Mouse (Mus musculus): ENCODE results near the gene Ddn. TPM values are rescaled to one million over a fixed set of nuclear protein-coding genes. Genes with fewer than 3 reads are reported as not detected.

The Ddn gene
- total RNA-seq (2021): under 1 TPM; 0.36 to 0.57 TPM
- long read RNA-seq, experiment 1: 0 reads
- long read RNA-seq, experiment 2, partial matches to known transcripts: 0 of 1 reads
- long read RNA-seq, experiment 2, other reads (novel, unspliced or antisense): 0 of 1 reads

- no peak for DNase-seq (ENCODE audit: low spot score)
Measured at GRCm38 (mm10) chr15:98809390-98809789, at the start of gene Ddn. Gene Ddn, minus strand, starts transcription at chr15:98809490.

GRCm38 (mm10) chr15:98854214-98854613 lies 44.9 kb upstream of the Ddn start:
- no peak for DNase-seq (ENCODE audit: low spot score)

- DNase-seq (ENCODE audit: low spot score): no peak
Measured at GRCm38 (mm10) chr15:98853161-98853937, 44.1 kb upstream of the Ddn start.

GRCm38 (mm10) chr15:98852733-98853132 lies 43.4 kb upstream of the Ddn start:
- DNase-seq (ENCODE audit: low spot score): no peak

GRCm38 (mm10) chr15:98852071-98852470 lies 42.8 kb upstream of the Ddn start:
- no peak for DNase-seq (ENCODE audit: low spot score)

- DNase-seq (ENCODE audit: low spot score): no peak
Measured at GRCm38 (mm10) chr15:98851229-98851818, 42.0 kb upstream of the Ddn start.

GRCm38 (mm10) chr15:98850668-98851067 lies 41.4 kb upstream of the Ddn start:
- DNase-seq (ENCODE audit: low spot score): no peak

- no peak for DNase-seq (ENCODE audit: low spot score)
Measured at GRCm38 (mm10) chr15:98849956-98850600, 40.8 kb upstream of the Ddn start.

GRCm38 (mm10) chr15:98849165-98849564 lies 39.9 kb upstream of the Ddn start:
- DNase-seq (ENCODE audit: low spot score): no peak

GRCm38 (mm10) chr15:98846140-98846539 lies 36.9 kb upstream of the Ddn start:
- DNase-seq (ENCODE audit: low spot score): no peak

GRCm38 (mm10) chr15:98845149-98845548 lies 35.9 kb upstream of the Ddn start:
- no peak for DNase-seq (ENCODE audit: low spot score)

- DNase-seq (ENCODE audit: low spot score): no peak
Measured at GRCm38 (mm10) chr15:98843595-98844223, 34.4 kb upstream of the Ddn start.

GRCm38 (mm10) chr15:98839671-98840585 lies 30.6 kb upstream of the Ddn start:
- no peak for DNase-seq (ENCODE audit: low spot score)

GRCm38 (mm10) chr15:98839161-98839560 lies 29.9 kb upstream of the Ddn start:
- no peak for DNase-seq (ENCODE audit: low spot score)

- DNase-seq (ENCODE audit: low spot score): no peak
Measured at GRCm38 (mm10) chr15:98837743-98838103, 28.4 kb upstream of the Ddn start.

- no peak for DNase-seq (ENCODE audit: low spot score)
Measured at GRCm38 (mm10) chr15:98837006-98837742, 27.9 kb upstream of the Ddn start.

GRCm38 (mm10) chr15:98835291-98835690 lies 26.0 kb upstream of the Ddn start:
- no peak for DNase-seq (ENCODE audit: low spot score)

- DNase-seq (ENCODE audit: low spot score): no peak
Measured at GRCm38 (mm10) chr15:98834059-98834458, 24.8 kb upstream of the Ddn start.

- no peak for DNase-seq (ENCODE audit: low spot score)
Measured at GRCm38 (mm10) chr15:98833281-98833680, 24.0 kb upstream of the Ddn start.

All from gastrocnemius, adult 18-20 months (tissue).